Mouse (Mus musculus): ENCODE measurements around the gene Map4k4.

Map4k4 gene

GRCm38 (mm10) chr1:39898686-39899085 is 2.0 kb upstream of the Map4k4 start:
- no peak for DNase-seq (ENCODE audit: low spot score in 2 of 2)

DNA sequence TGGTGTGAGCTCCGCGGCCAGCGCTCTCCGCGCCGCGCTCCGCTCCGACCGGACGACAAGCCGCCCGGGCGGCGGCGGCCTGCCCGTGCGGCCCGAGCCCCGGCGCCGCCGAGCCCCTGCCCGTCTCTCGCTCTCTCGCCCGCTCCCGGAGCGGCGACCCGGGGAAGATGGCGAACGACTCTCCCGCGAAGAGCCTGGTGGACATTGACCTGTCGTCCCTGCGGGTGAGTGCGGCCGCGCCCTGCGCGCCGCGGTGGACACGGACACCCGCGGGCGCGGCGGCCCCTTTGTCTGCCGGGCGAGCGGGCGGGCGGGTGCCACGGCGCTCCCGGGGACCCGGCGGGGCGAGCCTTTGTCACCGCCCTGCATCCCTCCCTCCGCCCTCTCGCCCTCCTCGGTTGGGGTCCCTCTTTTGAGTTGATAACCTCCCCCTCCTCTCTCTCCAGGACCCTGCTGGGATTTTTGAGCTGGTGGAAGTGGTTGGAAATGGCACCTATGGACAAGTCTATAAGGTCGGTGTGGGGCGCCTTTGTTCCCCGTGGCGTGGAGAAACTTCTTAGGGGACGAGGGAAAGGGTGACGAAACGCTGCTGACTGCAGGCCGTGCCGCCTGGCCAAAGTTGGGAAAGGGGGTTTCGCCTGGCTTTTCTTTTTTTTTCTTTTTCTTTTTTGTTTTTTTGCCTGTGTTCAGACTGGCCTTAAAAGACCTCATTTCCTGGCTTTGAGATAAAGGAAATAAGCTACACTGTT is 524 bp downstream of the Map4k4 start:
- DNase-seq (ENCODE audit: low spot score in 2 of 2) = peak; percentile 26 to 52

DNA sequence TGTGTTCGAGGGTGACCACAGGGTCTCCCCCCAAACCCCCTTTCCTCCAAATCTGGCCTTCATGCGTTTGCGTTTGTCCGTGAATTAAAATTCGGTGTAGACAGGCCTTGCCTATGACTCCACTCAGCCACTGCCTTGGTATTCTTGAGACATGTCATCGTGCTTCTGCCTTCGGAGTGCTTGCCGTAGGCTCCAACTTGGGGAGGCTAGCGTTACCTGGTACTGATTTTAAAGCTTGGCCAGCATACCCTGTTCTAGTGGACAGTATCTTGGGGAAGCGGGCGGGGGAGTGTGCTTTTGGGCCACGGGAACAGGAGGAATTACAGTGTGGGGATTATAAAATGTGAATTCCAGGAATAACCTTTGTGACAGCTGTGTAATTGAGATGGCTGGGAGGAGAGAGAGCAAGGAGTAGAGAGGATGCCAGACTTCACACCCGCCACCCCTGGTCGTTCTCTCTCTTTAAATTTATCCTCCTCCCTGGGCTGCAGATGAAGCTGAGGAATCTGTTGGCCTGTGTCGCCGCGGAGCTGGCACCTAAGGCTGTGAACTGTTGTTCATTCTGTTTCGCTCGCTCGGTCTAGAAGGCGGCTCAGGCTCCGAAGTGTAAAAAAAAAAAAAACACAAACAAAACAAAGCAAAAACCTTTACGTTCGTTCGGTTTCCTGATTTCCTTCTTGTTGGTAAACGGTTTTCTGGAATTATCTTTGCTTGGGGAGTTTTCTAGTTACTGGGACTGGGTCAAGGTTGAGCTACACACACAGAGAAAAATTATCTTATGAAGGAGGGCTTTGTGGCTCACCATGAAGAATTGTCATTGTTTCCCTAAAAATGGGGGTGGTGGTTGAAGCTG is 1.4 kb downstream of the Map4k4 start:
- peak; percentile 47 to 59 for DNase-seq (ENCODE audit: low spot score in 2 of 2)

- DNase-seq (ENCODE audit: low spot score in 2 of 2) = peak; percentile 35 to 44
Measured at GRCm38 (mm10) chr1:39902704-39903151, 2.0 kb downstream of the Map4k4 start.

DNA sequence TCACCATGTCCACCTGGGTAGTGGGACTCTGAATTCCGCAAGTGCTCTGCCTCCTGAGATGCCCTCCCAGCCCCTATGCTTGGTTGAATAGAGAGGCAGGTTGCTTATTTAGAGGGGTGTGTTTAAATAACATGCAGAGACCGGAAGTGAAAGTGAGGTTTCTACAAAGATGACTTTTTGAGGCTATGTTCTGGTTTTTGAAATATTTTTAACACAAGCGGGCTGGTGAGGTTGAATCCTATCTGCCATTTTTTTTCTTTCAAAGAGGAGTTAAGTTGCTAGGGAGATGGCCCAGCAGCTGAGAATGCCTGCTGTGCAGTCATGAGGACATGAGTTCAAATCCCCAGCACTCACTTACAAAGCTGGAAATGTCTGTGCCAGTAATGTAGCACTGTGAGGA is 4.0 kb downstream of the Map4k4 start:
- DNase-seq (ENCODE audit: low spot score in 2 of 2) = no peak

DNA sequence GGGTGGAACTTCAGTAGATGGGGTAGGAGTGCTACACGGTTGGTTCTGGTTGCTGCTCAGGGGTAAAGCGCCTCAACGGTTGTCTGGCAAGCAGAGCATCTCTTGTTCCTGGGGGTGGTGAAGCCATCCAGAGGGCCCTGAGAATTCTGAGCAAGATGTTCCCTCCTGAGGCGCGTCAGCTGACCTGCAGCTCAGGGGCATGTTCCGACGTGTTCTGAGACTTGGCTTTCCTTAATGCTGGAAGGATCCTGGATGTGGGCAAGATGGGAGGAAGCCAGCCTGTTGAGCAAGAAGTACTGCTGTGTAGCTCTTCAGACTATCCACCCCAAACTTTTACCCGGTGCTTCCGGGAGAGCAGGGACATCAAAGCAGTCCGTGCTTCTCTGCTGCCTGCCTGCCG is 6.2 kb downstream of the Map4k4 start:
- no peak for DNase-seq (ENCODE audit: low spot score in 2 of 2)

- DNase-seq (ENCODE audit: low spot score in 2 of 2) = no peak
Measured at GRCm38 (mm10) chr1:39908976-39909375, 8.3 kb downstream of the Map4k4 start.

- DNase-seq (ENCODE audit: low spot score in 2 of 2) = peak; percentile 48 to 61
Measured at GRCm38 (mm10) chr1:39911446-39911845, 10.7 kb downstream of the Map4k4 start.

DNA sequence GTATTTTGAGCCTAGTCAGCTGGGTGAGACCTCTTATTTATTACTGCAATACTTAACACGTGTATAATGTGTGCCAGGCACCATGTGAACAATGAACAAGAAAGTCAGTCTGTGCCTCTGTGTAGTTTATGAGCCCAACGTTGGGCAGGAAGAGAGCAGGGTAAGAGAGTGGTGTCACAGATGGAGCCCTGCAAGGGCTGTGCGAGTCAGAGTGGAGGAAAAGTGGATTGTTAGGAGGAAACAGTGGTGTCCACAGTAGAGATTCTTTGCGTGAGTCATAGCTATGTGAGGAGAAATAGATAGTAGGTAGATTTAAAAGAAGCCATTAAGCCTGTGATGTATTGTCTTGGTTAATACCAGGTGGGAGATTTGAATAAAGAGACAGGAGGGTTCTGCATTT is 12.5 kb downstream of the Map4k4 start:
- no peak for DNase-seq (ENCODE audit: low spot score in 2 of 2)

GRCm38 (mm10) chr1:39916144-39916543 is 15.4 kb downstream of the Map4k4 start:
- DNase-seq (ENCODE audit: low spot score in 2 of 2) = no peak

GRCm38 (mm10) chr1:39917855-39918516 is 17.3 kb downstream of the Map4k4 start:
- no peak for DNase-seq (ENCODE audit: low spot score in 2 of 2)

GRCm38 (mm10) chr1:39918517-39919115 is 17.9 kb downstream of the Map4k4 start:
- DNase-seq (ENCODE audit: low spot score in 2 of 2) = no peak

GRCm38 (mm10) chr1:39920616-39921015 is 19.9 kb downstream of the Map4k4 start:
- DNase-seq (ENCODE audit: low spot score in 2 of 2) = no peak

DNA sequence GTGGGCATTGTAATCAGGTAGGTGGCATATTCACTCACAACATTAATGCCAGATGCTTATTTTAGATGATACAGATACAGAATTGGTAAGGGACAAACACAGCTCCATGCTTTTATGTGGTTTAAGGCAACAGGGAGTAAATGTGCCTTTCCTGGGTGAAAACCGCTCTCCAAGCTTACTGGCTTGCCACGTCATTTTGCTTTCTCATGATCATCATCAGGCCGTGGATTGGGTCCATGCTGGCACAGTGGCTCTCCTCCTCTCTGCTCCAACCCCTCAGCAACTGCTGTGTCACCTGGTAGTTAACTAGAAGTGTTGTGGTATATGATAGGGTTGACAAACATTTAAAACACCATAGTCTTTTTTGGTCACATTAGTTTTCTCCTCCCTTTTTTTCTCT is 21.3 kb downstream of the Map4k4 start:
- no peak for DNase-seq (ENCODE audit: low spot score in 2 of 2)

DNA sequence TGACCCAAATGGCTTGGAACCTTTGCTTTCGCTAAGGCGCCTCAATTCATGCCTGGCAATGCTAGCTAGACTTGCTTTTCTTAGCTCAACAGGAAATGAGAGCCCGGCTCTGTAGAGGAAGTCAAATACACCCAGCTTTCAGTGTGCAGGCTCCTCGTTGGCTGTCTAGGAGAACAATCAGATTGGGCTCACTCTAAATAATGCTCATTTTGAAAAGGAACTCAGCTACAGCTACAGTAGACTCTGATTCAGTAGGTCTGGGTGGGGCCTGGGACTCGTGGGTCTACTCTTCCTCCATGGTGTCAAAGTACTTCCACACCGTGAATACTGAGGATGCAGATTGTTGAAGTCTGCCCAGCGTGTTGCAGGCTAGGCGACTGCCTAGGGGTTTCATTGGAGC is 22.0 kb downstream of the Map4k4 start:
- no peak for DNase-seq (ENCODE audit: low spot score in 2 of 2)

- peak in 1 of 2 experiments; percentile 56 for DNase-seq (ENCODE audit: low spot score in 2 of 2)
Measured at GRCm38 (mm10) chr1:39923395-39924337, 23.0 kb downstream of the Map4k4 start.

DNA sequence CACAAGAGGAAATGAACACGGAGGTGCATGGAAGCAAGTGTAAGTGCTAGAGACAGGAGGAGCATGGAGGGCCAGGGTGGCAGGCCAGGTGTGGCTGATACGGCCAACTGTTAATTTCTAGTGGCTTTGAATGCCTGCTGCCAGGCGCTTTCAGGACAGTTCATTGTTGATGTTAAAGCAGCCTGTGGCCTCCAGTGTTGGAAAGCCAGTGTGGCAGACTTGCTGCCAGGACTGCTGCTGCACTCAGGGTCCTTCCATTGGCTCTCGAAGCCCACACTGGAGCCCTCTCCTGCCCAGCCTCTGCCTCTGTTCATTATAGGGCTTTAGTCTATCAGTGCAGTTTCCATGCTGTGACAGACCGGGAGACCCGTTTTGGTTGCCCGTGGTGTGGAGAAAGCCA is 30.3 kb downstream of the Map4k4 start:
- DNase-seq (ENCODE audit: low spot score in 2 of 2) = no peak

DNA sequence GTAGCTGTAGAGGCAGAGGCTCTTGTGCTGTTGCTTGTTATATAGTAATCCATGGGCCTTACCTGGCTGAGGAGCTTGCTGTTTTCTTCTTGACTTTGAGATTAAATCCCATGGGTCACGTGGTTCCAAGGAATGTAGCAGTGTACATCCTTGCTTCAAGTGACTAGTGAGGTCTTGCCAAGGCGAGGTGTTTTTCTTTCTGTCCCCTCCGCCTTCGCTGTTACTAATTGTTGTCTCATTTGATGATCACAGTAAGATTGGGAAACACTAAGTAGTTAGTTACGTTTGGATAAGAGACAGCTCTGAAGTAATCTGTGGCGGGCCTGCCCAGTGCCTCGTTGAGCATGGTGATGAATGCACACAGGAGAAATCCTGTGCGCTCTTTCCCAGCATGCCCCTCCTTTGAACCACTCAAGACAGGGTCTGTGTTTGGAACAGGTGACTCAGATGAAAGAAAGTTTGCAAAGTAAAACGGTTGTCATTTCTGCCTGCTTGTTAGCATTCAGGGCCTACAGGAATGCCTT is 31.6 kb downstream of the Map4k4 start:
- DNase-seq (ENCODE audit: low spot score in 2 of 2) = no peak

DNA sequence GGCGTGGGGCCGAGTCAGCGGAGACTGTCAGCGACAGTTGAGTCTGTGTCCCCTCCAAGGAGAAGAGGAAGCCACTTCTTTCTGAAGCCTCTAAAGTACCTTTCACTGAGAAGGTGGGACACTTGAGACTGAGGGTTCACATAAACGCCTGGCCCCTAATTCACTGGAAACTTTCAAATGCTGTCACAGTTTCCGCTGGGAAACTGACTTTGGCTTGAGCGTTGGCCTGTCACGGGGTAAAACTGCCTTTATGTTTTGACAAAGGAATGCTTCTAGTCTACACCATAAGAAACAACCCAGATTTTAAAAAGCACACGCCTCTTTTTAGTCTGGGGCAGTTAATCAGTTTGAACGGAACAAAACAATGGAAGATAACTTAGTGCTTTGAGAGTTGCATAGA is 32.2 kb downstream of the Map4k4 start:
- DNase-seq (ENCODE audit: low spot score in 2 of 2) = no peak

DNA sequence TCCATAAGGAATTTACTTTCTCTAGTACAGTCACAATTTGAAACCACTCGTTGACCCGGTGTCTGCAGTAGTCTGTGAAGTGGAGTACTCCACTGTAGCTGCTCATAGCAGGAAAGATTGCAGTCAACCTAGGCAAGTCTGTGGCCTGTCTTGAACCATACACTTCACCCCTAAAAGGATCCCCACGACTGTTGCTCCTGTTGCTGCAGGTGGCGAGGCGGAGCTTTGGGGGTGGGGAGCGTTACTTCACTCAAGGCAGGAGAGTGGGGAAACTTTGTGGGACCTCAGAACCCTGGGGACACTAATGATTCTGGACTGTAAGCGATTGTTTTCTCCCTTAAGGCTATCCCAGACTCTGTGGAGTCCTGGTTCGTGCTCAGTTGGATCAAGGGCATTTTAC is 34.2 kb downstream of the Map4k4 start:
- no peak for DNase-seq (ENCODE audit: low spot score in 2 of 2)

DNA sequence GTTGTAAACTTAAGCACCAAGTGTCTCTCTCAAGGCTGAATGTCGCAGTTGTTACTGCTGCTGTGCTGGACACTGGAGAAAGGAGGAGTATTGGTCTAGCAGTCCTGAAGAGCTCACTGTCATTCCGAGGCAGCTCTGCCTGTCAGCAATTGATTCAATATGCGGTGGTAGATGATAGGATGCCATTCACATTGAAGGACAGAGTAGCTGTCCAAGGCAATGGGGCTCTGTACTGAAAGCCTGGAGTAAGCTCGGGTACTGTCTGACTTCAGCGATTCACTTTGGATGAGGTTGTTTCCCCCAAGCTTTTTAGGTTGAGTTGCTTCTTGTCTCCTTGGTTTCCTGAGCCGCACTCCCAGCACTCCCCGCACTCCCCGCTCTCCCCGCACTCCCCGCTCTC is 34.9 kb downstream of the Map4k4 start:
- no peak for DNase-seq (ENCODE audit: low spot score in 2 of 2)
